Mouse (Mus musculus) brain, embryonic 14.5 days (tissue): ENCODE data around the gene Ctdsp2.

ENCODE experiments used
- CTCF ChIP-seq: fragments of 200-500 bp; IDR thresholded peaks from 2 replicates; pipeline ENCODE4 v1.5.1; 2012; ENCODE audit warnings: inconsistent platforms, mild to moderate bottlenecking, moderate library complexity, borderline replicate concordance; ENCODE audit not compliant: insufficient read depth, insufficient read length; ENCODE audit errors: extremely low read depth
- POLR2A ChIP-seq: fragments of 200-500 bp; IDR thresholded peaks from 2 replicates; pipeline ENCODE4 v1.6.1; 2012; ENCODE audit warnings: mild to moderate bottlenecking, inconsistent platforms, borderline replicate concordance; ENCODE audit not compliant: poor library complexity, insufficient read depth, insufficient read length, severe bottlenecking; ENCODE audit errors: extremely low read depth

GRCm38 (mm10) chr10:126986541-126986961 is 8.0 kb downstream of the Ctdsp2 start:
- TF ChIP-seq POLR2A (no peak), CTCF (no peak)
